Mouse (Mus musculus): ENCODE measurements around the gene Slc41a2. TPM values are rescaled to one million over a fixed set of nuclear protein-coding genes. Genes with fewer than 3 reads are reported as not detected.

The Slc41a2 gene
- polyA plus RNA-seq, 1 experiment from 2014 or later: 12.4 TPM

- Histone ChIP-seq H3K27me3 (no peaks in the 10 kb centered on the region), H3K9ac (no peak overlapping the region), H3K36me3 (no peaks in the 10 kb centered on the region), H3K27ac (replicated peaks) (no peak overlapping the region), H3K4me1 (replicated peaks) (no peaks in the 10 kb centered on the region), H3K4me2 (no peak overlapping the region), H3K9me3 (no peaks in the 10 kb centered on the region), H3K4me3 (no peak overlapping the region)
- 66% methylated on average over 8 of the region's 8 CpGs for WGBS
- no peak for ATAC-seq (ENCODE audit: low FRiP score, low read depth)
These were observed 86.3 kb downstream of the Slc41a2 start for GRCm38 (mm10) chr10:83251377-83251776.

GRCm38 (mm10) chr10:83248036-83248435 lies 89.6 kb downstream of the Slc41a2 start:
- H3K9ac ChIP-seq: no peak overlapping the region
- H3K27ac ChIP-seq (replicated peaks): no peak overlapping the region
- 69% methylated on average over 7 of the region's 7 CpGs for WGBS
- H3K4me2 ChIP-seq: no peak overlapping the region
- H3K4me1 ChIP-seq (replicated peaks): 0 out of 2 replicates have a peak, but pooled peaks cover 3% of the 10 kb centered on the region
- no peak overlapping the region for H3K4me3 ChIP-seq
- no peaks in the 10 kb centered on the region for H3K36me3 ChIP-seq
- no peak for ATAC-seq (ENCODE audit: low FRiP score, low read depth)
- H3K27me3 ChIP-seq: no peaks in the 10 kb centered on the region
- H3K9me3 ChIP-seq: no peaks in the 10 kb centered on the region

- H3K36me3 ChIP-seq: no peaks in the 10 kb centered on the region
- H3K4me1 ChIP-seq (replicated peaks): 0 out of 2 replicates have a peak, but pooled peaks cover 5% of the 10 kb centered on the region
- no peak overlapping the region; the same call in 1 of the 2 replicates for H3K9ac ChIP-seq
- 54% methylated on average over 7 of the region's 7 CpGs for WGBS
- H3K4me2 ChIP-seq: no peak overlapping the region
- no peak overlapping the region for H3K27ac ChIP-seq (replicated peaks)
- ATAC-seq (ENCODE audit: low FRiP score, low read depth): no peak
- H3K27me3 ChIP-seq: no peaks in the 10 kb centered on the region
- H3K4me3 ChIP-seq: no peak overlapping the region
- H3K9me3 ChIP-seq: no peaks in the 10 kb centered on the region
These were observed 92.0 kb downstream of the Slc41a2 start for GRCm38 (mm10) chr10:83245720-83246119.

- 52% methylated on average over 6 of the region's 6 CpGs for WGBS
- Histone ChIP-seq H3K9ac (no peak overlapping the region), H3K4me2 (no peak overlapping the region), H3K27ac (replicated peaks) (no peak overlapping the region), H3K27me3 (no peaks in the 10 kb centered on the region), H3K9me3 (no peaks in the 10 kb centered on the region), H3K36me3 (no peaks in the 10 kb centered on the region), H3K4me1 (replicated peaks) (0 out of 2 replicates have a peak, but pooled peaks cover 5% of the 10 kb centered on the region), H3K4me3 (no peak overlapping the region)
- ATAC-seq (ENCODE audit: low FRiP score, low read depth): no peak
These were observed 93.6 kb downstream of the Slc41a2 start for GRCm38 (mm10) chr10:83244131-83244530.

- Histone ChIP-seq H3K9me3 (no peaks in the 10 kb centered on the region), H3K27ac (replicated peaks) (peak overlapping the region; percentile 12), H3K27me3 (no peaks in the 10 kb centered on the region), H3K4me2 (no peak overlapping the region), H3K4me3 (no peak overlapping the region), H3K36me3 (no peaks in the 10 kb centered on the region), H3K4me1 (replicated peaks) (0 out of 2 replicates have a peak, but pooled peaks cover 5% of the 10 kb centered on the region), H3K9ac (no peak overlapping the region)
- ATAC-seq (ENCODE audit: low FRiP score, low read depth): no peak
- WGBS: 32% methylated on average over 11 of the region's 11 CpGs
These were observed 95.5 kb downstream of the Slc41a2 start for GRCm38 (mm10) chr10:83242106-83242686.

- H3K9me3 ChIP-seq: no peaks in the 10 kb centered on the region
- ATAC-seq (ENCODE audit: low FRiP score, low read depth): no peak
- 59% methylated on average over 4 of the region's 4 CpGs for WGBS
These were observed 103.3 kb downstream of the Slc41a2 start for GRCm38 (mm10) chr10:83234391-83234790.

GRCm38 (mm10) chr10:83233967-83234366 lies 103.7 kb downstream of the Slc41a2 start:
- no peak overlapping the region for H3K4me2 ChIP-seq
- no peak overlapping the region for H3K4me3 ChIP-seq
- ATAC-seq (ENCODE audit: low FRiP score, low read depth): no peak
- H3K27ac ChIP-seq (replicated peaks): no peak overlapping the region
- WGBS: 92% methylated on average over 3 of the region's 3 CpGs
- H3K36me3 ChIP-seq: no peaks in the 10 kb centered on the region
- no peaks in the 10 kb centered on the region for H3K27me3 ChIP-seq
- H3K9me3 ChIP-seq: no peaks in the 10 kb centered on the region
- H3K9ac ChIP-seq: no peak overlapping the region
- H3K4me1 ChIP-seq (replicated peaks): no peaks in the 10 kb centered on the region

More at GRCm38 (mm10) chr10:83234391-83234790, 103.3 kb downstream of the Slc41a2 start:
- H3K27ac ChIP-seq (replicated peaks): no peak overlapping the region
- H3K36me3 ChIP-seq: no peaks in the 10 kb centered on the region
- H3K4me3 ChIP-seq: no peak overlapping the region
- H3K4me1 ChIP-seq (replicated peaks): no peaks in the 10 kb centered on the region
- H3K4me2 ChIP-seq: no peak overlapping the region
- H3K9ac ChIP-seq: no peak overlapping the region
- no peaks in the 10 kb centered on the region for H3K27me3 ChIP-seq

- no peak overlapping the region for H3K9ac ChIP-seq
- no peaks in the 10 kb centered on the region for H3K4me1 ChIP-seq (replicated peaks)
- H3K27me3 ChIP-seq: no peaks in the 10 kb centered on the region
- no peaks in the 10 kb centered on the region for H3K9me3 ChIP-seq
- H3K36me3 ChIP-seq: no peaks in the 10 kb centered on the region
- H3K4me3 ChIP-seq: no peak overlapping the region
- ATAC-seq (ENCODE audit: low FRiP score, low read depth): no peak
- WGBS: 92% methylated on average over 4 of the region's 4 CpGs
- H3K27ac ChIP-seq (replicated peaks): no peak overlapping the region
- no peak overlapping the region for H3K4me2 ChIP-seq
These were observed 109.1 kb downstream of the Slc41a2 start for GRCm38 (mm10) chr10:83228626-83229025.

- H3K4me3 ChIP-seq: no peak overlapping the region
- ATAC-seq (ENCODE audit: low FRiP score, low read depth): no peak
- WGBS: 49% methylated on average over 3 of the region's 3 CpGs
These were observed 112.7 kb downstream of the Slc41a2 start for GRCm38 (mm10) chr10:83224999-83225398.

GRCm38 (mm10) chr10:83220847-83221246 lies 116.8 kb downstream of the Slc41a2 start:
- no peaks in the 10 kb centered on the region for H3K27me3 ChIP-seq
- H3K27ac ChIP-seq (replicated peaks): no peak overlapping the region
- no peak overlapping the region for H3K4me2 ChIP-seq
- 90% methylated on average over 3 of the region's 3 CpGs for WGBS
- no peaks in the 10 kb centered on the region for H3K9me3 ChIP-seq
- H3K36me3 ChIP-seq: no peaks in the 10 kb centered on the region
- no peaks in the 10 kb centered on the region for H3K4me1 ChIP-seq (replicated peaks)
- ATAC-seq (ENCODE audit: low FRiP score, low read depth): no peak
- H3K9ac ChIP-seq: no peak overlapping the region
- no peak overlapping the region for H3K4me3 ChIP-seq

More at GRCm38 (mm10) chr10:83224999-83225398, 112.7 kb downstream of the Slc41a2 start:
- Histone ChIP-seq H3K9ac (no peak overlapping the region), H3K9me3 (no peaks in the 10 kb centered on the region), H3K27me3 (no peaks in the 10 kb centered on the region), H3K4me2 (no peak overlapping the region), H3K27ac (replicated peaks) (no peak overlapping the region), H3K36me3 (no peaks in the 10 kb centered on the region), H3K4me1 (replicated peaks) (no peaks in the 10 kb centered on the region)

GRCm38 (mm10) chr10:83220217-83220616 lies 117.5 kb downstream of the Slc41a2 start:
- Histone ChIP-seq H3K27ac (replicated peaks) (no peak overlapping the region), H3K4me3 (no peak overlapping the region), H3K4me1 (replicated peaks) (no peaks in the 10 kb centered on the region), H3K9me3 (no peaks in the 10 kb centered on the region), H3K9ac (no peak overlapping the region), H3K27me3 (no peaks in the 10 kb centered on the region), H3K4me2 (no peak overlapping the region), H3K36me3 (no peaks in the 10 kb centered on the region)
- 87% methylated on average over 10 of the region's 10 CpGs for WGBS
- no peak for ATAC-seq (ENCODE audit: low FRiP score, low read depth)

GRCm38 (mm10) chr10:83219729-83220128 lies 118.0 kb downstream of the Slc41a2 start:
- 25% methylated on average over 12 of the region's 12 CpGs for WGBS

GRCm38 (mm10) chr10:83218778-83219177 lies 118.9 kb downstream of the Slc41a2 start:
- no peak overlapping the region for H3K27ac ChIP-seq (replicated peaks)
- WGBS: 55% methylated on average over 2 of the region's 2 CpGs
- no peaks in the 10 kb centered on the region for H3K9me3 ChIP-seq
- H3K9ac ChIP-seq: no peak overlapping the region
- no peaks in the 10 kb centered on the region for H3K4me1 ChIP-seq (replicated peaks)
- H3K36me3 ChIP-seq: no peaks in the 10 kb centered on the region
- no peaks in the 10 kb centered on the region for H3K27me3 ChIP-seq
- no peak overlapping the region for H3K4me2 ChIP-seq
- no peak overlapping the region for H3K4me3 ChIP-seq
- ATAC-seq (ENCODE audit: low FRiP score, low read depth): no peak

More at GRCm38 (mm10) chr10:83219729-83220128, 118.0 kb downstream of the Slc41a2 start:
- no peaks in the 10 kb centered on the region for H3K9me3 ChIP-seq
- no peak overlapping the region for H3K27ac ChIP-seq (replicated peaks)
- no peak overlapping the region for H3K9ac ChIP-seq
- no peak overlapping the region for H3K4me3 ChIP-seq
- no peak overlapping the region for H3K4me2 ChIP-seq
- no peaks in the 10 kb centered on the region for H3K4me1 ChIP-seq (replicated peaks)
- peak; percentile 63; the same call in 1 of the 2 replicates for ATAC-seq (ENCODE audit: low FRiP score, low read depth)
- H3K36me3 ChIP-seq: no peaks in the 10 kb centered on the region
- H3K27me3 ChIP-seq: no peaks in the 10 kb centered on the region

Measured in hindbrain, embryonic 15.5 days (tissue).